In the genomic region with DNA sequence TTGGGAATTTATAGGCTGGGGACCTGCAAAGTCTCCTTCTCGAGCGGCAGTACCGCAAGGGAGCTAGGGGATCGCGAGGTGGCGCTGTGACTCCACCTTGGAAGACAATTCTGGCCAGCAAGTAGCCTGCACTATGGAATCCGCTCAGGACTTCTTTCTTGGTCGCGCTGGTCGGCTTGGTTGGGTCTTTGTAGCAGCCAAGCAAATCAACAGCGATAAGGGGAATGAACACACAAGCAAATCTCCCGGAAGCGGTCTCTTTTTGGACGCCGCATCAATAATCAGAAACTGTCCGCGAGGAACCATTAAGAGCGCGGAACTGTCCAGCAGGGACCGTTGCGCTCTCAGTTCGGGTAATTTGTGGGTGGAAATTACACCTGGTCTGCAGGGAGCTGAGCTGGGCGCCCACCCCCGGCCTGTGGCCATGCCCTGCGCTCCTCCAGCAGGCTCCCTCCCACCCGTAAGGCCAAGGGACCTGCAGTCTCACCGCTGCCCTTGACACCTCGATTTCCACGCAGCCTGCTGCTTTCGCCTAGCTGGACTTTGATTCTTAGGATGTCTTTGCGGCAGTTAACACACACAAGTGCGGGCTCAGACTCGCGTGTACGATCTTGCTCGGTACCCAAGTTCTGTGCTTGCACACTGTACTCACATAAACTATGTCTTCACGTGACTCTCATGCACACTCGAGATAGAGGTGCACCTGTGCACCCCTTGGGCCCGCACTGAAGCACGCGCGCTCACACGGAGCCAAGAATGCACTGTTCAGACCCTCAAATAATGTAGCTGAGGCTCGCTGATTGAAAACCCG, we compare ENCODE assay signal across 8 mouse cellular contexts. TPM values are rescaled to one million over a fixed set of nuclear protein-coding genes. Genes with fewer than 3 reads are reported as not detected.
DNase-seq lines count a peak whose midpoint lies in the region; ATAC-seq and TF ChIP-seq lines count a peak whose summit lies in the region.

No protein-coding gene starts in this region.

- ATAC-seq in Patski, result peak; percentile 90
- ATAC-seq in megakaryocyte progenitor cell, adult 5-6 weeks (replicated peaks; ENCODE audit: poor library complexity), result peak; percentile 86

- H3K27me3 ChIP-seq in Patski, result no peaks in the 10 kb centered on the region

- POLR2A ChIA-PET in Patski (lab: Charles Lee), result no interaction called here

- TF ChIP-seq CTCF in Patski (IDR thresholded peaks at IDR 0.05), result peak; percentile 98

- DNase-seq in Patski (ENCODE audit: low read depth, low spot score), result peak; percentile 34
- DNase-seq in cerebellum, postnatal 36 days, result peak; percentile 94 to 95
- DNase-seq in gastrocnemius, adult 8-10 months (ENCODE audit: low spot score in 2 of 2), result peak; percentile 63 to 73
- peak; percentile 78 for DNase-seq in induced T-regulatory cell, adult 2 months (ENCODE audit: low read depth)
- peak; percentile 30 to 85 for DNase-seq in left cerebral cortex, adult 9 months (ENCODE audit: low spot score in 2 of 2)
- DNase-seq in right cerebral cortex, postnatal 25 days, result peak; percentile 82
- peak; percentile 75 to 88 for DNase-seq in urinary bladder, postnatal 36 days (ENCODE audit: low spot score in 2 of 2)

- CTCF ChIA-PET in Patski (lab: Charles Lee), result interaction anchor here (0.9 to 2.2 kb wide), 12 partner anchors 12 to 1269 kb away, joined by 3 to 14 read pairs (median 4); no protein-coding TSS in a partner anchor

- in situ Hi-C loops in Patski (cut with MboI; ENCODE audit: low pct_unique_long_range_greater_than_20kb), result loop anchor here (10.0 kb wide), 2 partner anchors 664 to 1034 kb away; no protein-coding TSS in a partner anchor

RNA-seq across cellular contexts. Expression of a gene that starts 5.9 kb away (rescaled TPM):
- polyA plus RNA-seq in Patski (2021), result 7.3 TPM
- total RNA-seq in gastrocnemius, adult 8-10 months (2022), result 1 to 10 TPM; 5.1 to 8.0 (median 6.2) TPM
- 0.02 and 0.29 TPM in 2 replicates for total RNA-seq in megakaryocyte progenitor cell, adult 5-6 weeks (2015)
- total RNA-seq in megakaryocyte progenitor cell, adult 5-6 weeks (2017), result 0.24 TPM in 1 of 2 replicates, not detected in the other

Comparison
In these comparisons a context has a peak if more than half of its experiments do, and no peak if none do; other contexts are left out.
1. Peak in every context shown above with its lines: DNase-seq and ATAC-seq.
2. DNase-seq: peak in every context shown above with its lines; median percentile 94 in cerebellum, postnatal 36 days; 82 in right cerebral cortex, postnatal 25 days; 82 in urinary bladder, postnatal 36 days; 78 in induced T-regulatory cell, adult 2 months; 68 in gastrocnemius, adult 8-10 months; 58 in left cerebral cortex, adult 9 months; 34 in Patski.
3. RNA of a gene that starts 5.9 kb away (total RNA-seq): 5.1 to 8.0 TPM in gastrocnemius, adult 8-10 months; 0.02 to 0.29 TPM in megakaryocyte progenitor cell, adult 5-6 weeks; every median in the first group is over 4 times any median in the second.